Comparison of ENCODE assay signal across 8 mouse cellular contexts in the genomic region with DNA sequence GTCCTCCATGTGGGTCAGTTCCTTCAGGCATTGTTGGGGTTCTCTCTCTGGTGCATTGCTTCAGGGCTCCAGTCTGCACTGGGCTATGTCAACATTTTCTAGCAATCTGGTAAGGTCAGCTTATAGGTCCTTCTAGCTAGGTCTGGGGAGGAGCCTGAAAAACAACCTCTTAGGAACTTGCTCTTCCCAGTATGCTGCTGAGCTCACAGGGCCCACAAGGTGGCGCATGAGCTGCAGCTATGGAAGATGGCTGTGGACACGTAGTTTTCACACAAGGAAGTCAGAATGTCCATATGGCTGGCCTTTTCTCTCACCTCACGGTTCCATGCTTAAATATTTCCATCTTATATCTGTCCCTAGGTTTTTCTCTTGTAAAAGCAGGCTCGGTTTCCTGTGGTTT. TPM values are rescaled to one million over a fixed set of nuclear protein-coding genes. Genes with fewer than 3 reads are reported as not detected.
DNase-seq lines count a peak whose midpoint lies in the region; ATAC-seq and TF ChIP-seq lines count a peak whose summit lies in the region.

No protein-coding gene starts in this region.

- no peaks in the 10 kb centered on the region for H3K4me1 ChIP-seq in lung, embryonic 14.5 days (ENCODE audit: insufficient read depth)

- POLR2A ChIA-PET in Patski (lab: Charles Lee) = no interaction called here

- H3K4me2 ChIP-seq in lung, embryonic 14.5 days = no peak overlapping the region

- H3K9ac ChIP-seq in lung, embryonic 14.5 days = no peak overlapping the region

- no peaks in the 10 kb centered on the region for H3K27me3 ChIP-seq in Patski
- no peaks in the 10 kb centered on the region for H3K27me3 ChIP-seq in lung, embryonic 14.5 days (ENCODE audit: insufficient read depth, low read length)

- peak; percentile 51 for ATAC-seq in Patski
- ATAC-seq in lung, embryonic 14.5 days (ENCODE audit: insufficient read depth) = peak; percentile 68; the same call in 1 of the 2 replicates

- H3K27ac ChIP-seq in lung, embryonic 14.5 days (ENCODE audit: low read depth) = no peak overlapping the region

- H3K4me3 ChIP-seq in lung, embryonic 14.5 days (ENCODE audit: low read depth, low read length) = no peak overlapping the region

- H3K36me3 ChIP-seq in lung, embryonic 14.5 days (ENCODE audit: insufficient read depth) = no peaks in the 10 kb centered on the region

- CTCF ChIA-PET in Patski (lab: Charles Lee) = interaction anchor here (0.7 to 1.6 kb wide), 5 partner anchors 8 to 1262 kb away, joined by 3 to 4 read pairs (median 4); no protein-coding TSS in a partner anchor

- TF ChIP-seq CTCF in Patski (IDR thresholded peaks at IDR 0.05) = peak; percentile 82
- peak; percentile 85 for TF ChIP-seq CTCF in lung, embryonic 14.5 days (IDR thresholded peaks at IDR 0.05; ENCODE audit: low read depth)

- WGBS in lung, embryonic 14.5 days = 3% methylated on average over 4 of the region's 4 CpGs

- no peaks in the 10 kb centered on the region for H3K9me3 ChIP-seq in lung, embryonic 14.5 days (ENCODE audit: low read depth, low read length)

- peak; percentile 68 for DNase-seq in 3T3-L1 (ENCODE audit: low read depth, low spot score)
- DNase-seq in Patski (ENCODE audit: low read depth, low spot score) = no peak
- DNase-seq in cerebellum, postnatal 14 days = peak; percentile 93 to 94
- peak; percentile 63 to 78 for DNase-seq in frontal cortex, postnatal 36 days (ENCODE audit: low spot score in 2 of 2)
- DNase-seq in layer of hippocampus, adult 11-12 months (ENCODE audit: low spot score) = peak; percentile 70
- DNase-seq in lung, embryonic 14.5 days = peak; percentile 84
- DNase-seq in retina, postnatal 7 days (ENCODE audit: low read depth, low spot score) = peak; percentile 47
- no peak for DNase-seq in MN1 (ENCODE audit: low spot score)

- in situ Hi-C loops in Patski (cut with MboI; ENCODE audit: low pct_unique_long_range_greater_than_20kb) = loop anchor here (25.0 kb wide), 1 partner anchor 755 kb away; no protein-coding TSS in a partner anchor

RNA-seq across cellular contexts. Expression of gene Gm7361, which starts 24.8 kb away (rescaled TPM):
- 0.08 TPM for polyA plus RNA-seq in Patski (2021)
- polyA plus RNA-seq in lung, embryonic 14.5 days (2014; fragmentation: Nextera tagmentation; extraction: Ambion mirVana) = 0.11 TPM in 1 of 2 replicates, not detected in the other

Comparison
In these comparisons a context has a peak if more than half of its experiments do, and no peak if none do; other contexts are left out.
1. DNase-seq: peak in 3T3-L1 (single experiment), cerebellum, postnatal 14 days (2 of 2), frontal cortex, postnatal 36 days (2 of 2), layer of hippocampus, adult 11-12 months (single experiment), lung, embryonic 14.5 days (single experiment) and retina, postnatal 7 days (single experiment); none in Patski (single experiment) and MN1 (single experiment).